Mouse (Mus musculus) layer of hippocampus, adult 2 months (tissue): ENCODE data around the gene Cyp4x1. TPM values are rescaled to one million over a fixed set of nuclear protein-coding genes. Genes with fewer than 3 reads are reported as not detected.
"Not testable (repeated sequence)": the region's sequence is repeated elsewhere in the genome, so short reads cannot be mapped to it uniquely, and the experiment has no call there.

ENCODE experiments used
- DNase-seq, 2 experiments: peaks; one replicate each; pipeline ENCODE4 v3.0.0; 2022; ENCODE audit warnings: low spot score in 2 of 2
- H3K27ac ChIP-seq: fragments of 200-600 bp; 2 replicates; pipeline ENCODE4 v1.8.1; 2022
- H3K4me3 ChIP-seq: fragments of 200-600 bp; 2 replicates; pipeline ENCODE4 v1.8.1; 2022; ENCODE audit warnings: mild to moderate bottlenecking
- CTCF ChIP-seq: fragments of 200-600 bp; conservative IDR thresholded peaks from 2 replicates; pipeline ENCODE4 v1.8.1; 2022; ENCODE audit warnings: antibody characterized with exemption, mild to moderate bottlenecking, moderate library complexity
- long read RNA-seq, 2 experiments: library from polyadenylated mRNA; stranded (forward); transcript quantifications; one replicate each; pipeline ENCODE4 v2.0.0; 2021; ENCODE audit warnings: borderline mapping rate in 2 of 2
- total RNA-seq, 2 experiments: library from RNA; stranded (reverse); gene quantifications; 2 replicates each; pipeline ENCODE4 v1.2.3; 2021

Cyp4x1 gene
- 1 to 10 TPM; 8.2 to 8.3 TPM for total RNA-seq
- long read RNA-seq, experiment 1, full-length matches to known transcripts, result 5 of 8 reads
- long read RNA-seq, experiment 1, partial matches to known transcripts, result 0 of 8 reads
- long read RNA-seq, experiment 1, other reads (novel, unspliced or antisense), result 3 of 8 reads
- long read RNA-seq, experiment 2, full-length matches to known transcripts, result 7 of 10 reads
- long read RNA-seq, experiment 2, partial matches to known transcripts, result 1 of 10 reads
- long read RNA-seq, experiment 2, other reads (novel, unspliced or antisense), result 2 of 10 reads

- peak; percentile 63 to 66 for DNase-seq
- no peak for TF ChIP-seq CTCF
- H3K27ac ChIP-seq, result peak within 1 kb of the TSS; percentile 98
- H3K4me3 ChIP-seq, result peak within 1 kb of the TSS; percentile 55
Observed at GRCm38 (mm10) chr4:115133621-115134295, at the start of gene Cyp4x1. TSS of gene Cyp4x1 (minus strand) at chr4:115134281.

- H3K27ac ChIP-seq, DNase-seq, H3K4me3 ChIP-seq: not testable (repeated sequence)
Observed at GRCm38 (mm10) chr4:115176201-115176600, 42.1 kb upstream of the Cyp4x1 start.

- no peak for TF ChIP-seq CTCF
- Histone ChIP-seq H3K27ac (no peak overlapping the region), H3K4me3 (no peak overlapping the region)
- no peak for DNase-seq
Observed at GRCm38 (mm10) chr4:115174694-115175353, 40.7 kb upstream of the Cyp4x1 start.

- not testable (repeated sequence) for DNase-seq, H3K4me3 ChIP-seq, H3K27ac ChIP-seq
Observed at GRCm38 (mm10) chr4:115158963-115159362, 24.9 kb upstream of the Cyp4x1 start.

- Histone ChIP-seq H3K27ac (no peak overlapping the region), H3K4me3 (no peak overlapping the region)
- no peak for DNase-seq
- TF ChIP-seq CTCF, result peak; percentile 57
Observed at GRCm38 (mm10) chr4:115154723-115155122, 20.6 kb upstream of the Cyp4x1 start.

- Histone ChIP-seq H3K4me3 (peak overlapping the region; percentile 55), H3K27ac (peak overlapping the region; percentile 98)
- no peak for DNase-seq
- TF ChIP-seq CTCF, result no peak
Observed at GRCm38 (mm10) chr4:115134296-115134630, 182 bp upstream of the Cyp4x1 start.

GRCm38 (mm10) chr4:115133085-115133484 is 996 bp downstream of the Cyp4x1 start:
- peak overlapping the region; percentile 55 for H3K4me3 ChIP-seq
- peak overlapping the region; percentile 98 for H3K27ac ChIP-seq
- DNase-seq, result peak in 1 of 2 experiments; percentile 5
- TF ChIP-seq CTCF, result no peak

- Histone ChIP-seq H3K4me3 (no peak overlapping the region), H3K27ac (no peak overlapping the region)
- TF ChIP-seq CTCF, result peak; percentile 65
- DNase-seq, result no peak
Observed at GRCm38 (mm10) chr4:115124713-115125112, 9.4 kb downstream of the Cyp4x1 start.

GRCm38 (mm10) chr4:115123507-115123906 is 10.6 kb downstream of the Cyp4x1 start:
- Histone ChIP-seq H3K27ac (no peak overlapping the region), H3K4me3 (no peak overlapping the region)
- TF ChIP-seq CTCF, result no peak
- no peak for DNase-seq

- no peak for TF ChIP-seq CTCF
- DNase-seq, result no peak
- Histone ChIP-seq H3K4me3 (no peak overlapping the region), H3K27ac (no peak overlapping the region)
Observed at GRCm38 (mm10) chr4:115121608-115122007, 12.5 kb downstream of the Cyp4x1 start.

- H3K4me3 ChIP-seq, result no peak overlapping the region
Observed at GRCm38 (mm10) chr4:115121162-115121561, 12.9 kb downstream of the Cyp4x1 start.

GRCm38 (mm10) chr4:115119642-115120041 is 14.4 kb downstream of the Cyp4x1 start:
- no peak for TF ChIP-seq CTCF
- Histone ChIP-seq H3K27ac (no peak overlapping the region), H3K4me3 (no peak overlapping the region)
- no peak for DNase-seq

More at GRCm38 (mm10) chr4:115121162-115121561, 12.9 kb downstream of the Cyp4x1 start:
- TF ChIP-seq CTCF, result no peak
- no peak overlapping the region for H3K27ac ChIP-seq
- DNase-seq, result no peak

- no peak for DNase-seq
- Histone ChIP-seq H3K27ac (no peak overlapping the region), H3K4me3 (no peak overlapping the region)
- TF ChIP-seq CTCF, result peak; percentile 16; the same call in 1 of the 2 replicates
Observed at GRCm38 (mm10) chr4:115113266-115113665, 20.8 kb downstream of the Cyp4x1 start.
